Mouse (Mus musculus): ENCODE measurements at regions not wholly inside any gene's neighbourhood (a gene's known extent, or its start where the extent isn't known, plus 50 kb on each side); places are given as distances from the start of the nearest gene placed in this dataset.
"Not testable (repeated sequence)": the region's sequence is repeated elsewhere in the genome, so short reads cannot be mapped to it uniquely, and the experiment has no call there.

GRCm38 (mm10) chr16:54842996-54843395 is 454.8 kb downstream of the Zpld1 start:
- not testable (repeated sequence) for TF ChIP-seq POLR2A, CTCF (IDR thresholded peaks at IDR 0.05; ENCODE audit: extremely low read depth, insufficient read depth, low read length)

Measured in cortical plate, adult 2 months (tissue).